Mouse (Mus musculus) hindbrain, embryonic 10.5 days (tissue): Measurements from ENCODE around the gene Trmt11. TPM values are rescaled to one million over a fixed set of nuclear protein-coding genes. Genes with fewer than 3 reads are reported as not detected.

Experiments
- polyA plus RNA-seq: library from polyadenylated mRNA; unstranded; fragments of >200 nt; fragmentation: Nextera tagmentation; extraction: Ambion mirVana; gene quantifications from 2 replicates; pipeline ENCODE4 v1.2.1, GENCODE M21; 2016

Gene Trmt11
- polyA plus RNA-seq, 1 experiment from 2014 or later: 26.3 TPM

Other genes starting within 250 kb of the Trmt11 start
- 14.7 and 15.2 TPM in 2 replicates for gene Hint3, start 28.9 kb upstream of the Trmt11 start, polyA plus RNA-seq
- 6.8 and 7.0 TPM in 2 replicates for gene Ncoa7, start 202.6 kb upstream of the Trmt11 start, polyA plus RNA-seq
- gene Hey2, start 242.1 kb upstream of the Trmt11 start, polyA plus RNA-seq: 4.4 and 6.0 TPM in 2 replicates